Mouse (Mus musculus) G1E-ER4 (cell line): Measurements from ENCODE around the gene Phf2. TPM values are rescaled to one million over a fixed set of nuclear protein-coding genes. Genes with fewer than 3 reads are reported as not detected.

Source experiments
- GATA1 ChIP-seq: IDR thresholded peaks from one replicate; pipeline ENCODE4 v1.8.0; 2012; ENCODE audit warnings: low read length, inconsistent platforms
- polyA plus RNA-seq: library from polyadenylated mRNA; stranded (reverse); fragments of >175 nt; gene quantifications from 2 replicates; pipeline ENCODE4 v1.2.3, GENCODE M21; 2012

Gene Phf2
- polyA plus RNA-seq, 1 experiment: 57.8 TPM

- TF ChIP-seq GATA1: no peak
Observed at GRCm38 (mm10) chr13:48841905-48842592, 28.9 kb downstream of the Phf2 start.

- TF ChIP-seq GATA1: no peak
Observed at GRCm38 (mm10) chr13:48838284-48838683, 32.6 kb downstream of the Phf2 start.

GRCm38 (mm10) chr13:48837537-48837936 is 33.4 kb downstream of the Phf2 start:
- TF ChIP-seq GATA1: no peak

- no peak for TF ChIP-seq GATA1
Observed at GRCm38 (mm10) chr13:48830528-48831250, 40.2 kb downstream of the Phf2 start.

GRCm38 (mm10) chr13:48829780-48830179 is 41.1 kb downstream of the Phf2 start:
- TF ChIP-seq GATA1: no peak

- no peak for TF ChIP-seq GATA1
Observed at GRCm38 (mm10) chr13:48822871-48823270, 48.0 kb downstream of the Phf2 start.

- TF ChIP-seq GATA1: no peak
Observed at GRCm38 (mm10) chr13:48822288-48822687, 48.6 kb downstream of the Phf2 start.

- TF ChIP-seq GATA1: no peak
Observed at GRCm38 (mm10) chr13:48819131-48819530, 51.8 kb downstream of the Phf2 start.

- TF ChIP-seq GATA1: no peak
Observed at GRCm38 (mm10) chr13:48814406-48814805, 56.5 kb downstream of the Phf2 start.

GRCm38 (mm10) chr13:48810991-48811390 is 59.9 kb downstream of the Phf2 start:
- TF ChIP-seq GATA1: no peak

GRCm38 (mm10) chr13:48810274-48810823 is 60.6 kb downstream of the Phf2 start:
- no peak for TF ChIP-seq GATA1

GRCm38 (mm10) chr13:48807481-48808031 is 63.4 kb downstream of the Phf2 start:
- TF ChIP-seq GATA1: no peak

GRCm38 (mm10) chr13:48802181-48802580 is 68.7 kb downstream of the Phf2 start:
- TF ChIP-seq GATA1: no peak

GRCm38 (mm10) chr13:48800850-48801546 is 69.9 kb downstream of the Phf2 start:
- TF ChIP-seq GATA1: no peak

- TF ChIP-seq GATA1: no peak
Observed at GRCm38 (mm10) chr13:48798256-48798771, 72.6 kb downstream of the Phf2 start.
